22 mouse cellular contexts compared by ENCODE assay signal in the genomic region with DNA sequence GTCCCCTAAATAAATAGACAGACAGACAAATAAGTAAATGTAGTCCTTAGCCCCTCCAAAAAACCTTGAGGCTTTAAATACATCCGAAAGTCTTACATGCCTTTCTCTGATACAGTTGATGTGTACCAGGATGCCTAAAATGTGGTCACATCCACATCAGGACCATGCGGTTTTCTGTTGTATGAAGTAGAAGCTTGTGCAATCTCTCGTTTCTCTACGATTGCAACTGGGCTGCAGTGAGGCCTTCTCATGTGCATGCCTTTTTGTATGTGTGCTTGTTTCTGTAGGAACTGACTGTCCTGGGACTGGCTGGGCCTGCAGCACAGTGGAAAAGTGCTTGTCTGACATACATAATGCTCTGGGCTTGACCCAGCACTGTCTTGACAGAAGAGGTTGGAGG.
"Had no signal": no experiment of that assay in that cellular context is flagged by ENCODE, and none has a peak within 500 bp of the region (broad histone marks: within the 10 kb centered on the region; RNA-seq: fewer than 3 reads in every experiment).

No protein-coding gene starts in this region.

- H3K27me3 ChIP-seq: heart, embryonic 13.5 days; heart, embryonic 15.5 days; hindbrain, embryonic 13.5 days; hindbrain, embryonic 15.5 days; liver, embryonic 12.5 days had no signal

- ATAC-seq: hindbrain, postnatal 0 days; intestine, embryonic 16.5 days; liver, embryonic 12.5 days had no signal

- H3K27ac ChIP-seq: gastrocnemius, adult 2 months; heart, embryonic 13.5 days; heart, embryonic 15.5 days; hindbrain, embryonic 13.5 days; hindbrain, embryonic 15.5 days; hindbrain, postnatal 0 days; layer of hippocampus, adult 2 months; liver, embryonic 12.5 days; liver, embryonic 14.5 days had no signal

- H3K9ac ChIP-seq: heart, embryonic 13.5 days; heart, embryonic 15.5 days; hindbrain, embryonic 13.5 days; hindbrain, embryonic 15.5 days; liver, embryonic 12.5 days; liver, embryonic 14.5 days had no signal

- DNase-seq: gastrocnemius, adult 2 months; gastrocnemius, postnatal 14 days; gastrocnemius, postnatal 36 days; heart, adult 18-20 months; heart, postnatal 14 days; heart, postnatal 36 days; kidney, adult 18-20 months; kidney, adult 8-10 months; kidney, postnatal 10 days; kidney, postnatal 25 days; kidney, postnatal 4 days; layer of hippocampus, postnatal 36 days had no signal

- H3K9me3 ChIP-seq: heart, embryonic 13.5 days; heart, embryonic 15.5 days; hindbrain, embryonic 13.5 days; hindbrain, embryonic 15.5 days; liver, embryonic 12.5 days had no signal

- H3K4me1 ChIP-seq: heart, embryonic 15.5 days; liver, embryonic 12.5 days had no signal

- H3K4me2 ChIP-seq: heart, embryonic 11.5 days; heart, embryonic 13.5 days; heart, embryonic 15.5 days; hindbrain, embryonic 13.5 days; hindbrain, embryonic 15.5 days; liver, embryonic 12.5 days had no signal

- H3K4me3 ChIP-seq: gastrocnemius, adult 2 months; heart, embryonic 13.5 days; heart, embryonic 15.5 days; hindbrain, embryonic 13.5 days; hindbrain, embryonic 15.5 days; layer of hippocampus, adult 2 months; liver, embryonic 12.5 days had no signal

- H3K36me3 ChIP-seq: heart, embryonic 13.5 days; heart, embryonic 15.5 days; hindbrain, embryonic 13.5 days; hindbrain, embryonic 15.5 days; liver, embryonic 12.5 days had no signal
